Mouse (Mus musculus): Measurements from ENCODE around the gene Pkib.

DNA sequence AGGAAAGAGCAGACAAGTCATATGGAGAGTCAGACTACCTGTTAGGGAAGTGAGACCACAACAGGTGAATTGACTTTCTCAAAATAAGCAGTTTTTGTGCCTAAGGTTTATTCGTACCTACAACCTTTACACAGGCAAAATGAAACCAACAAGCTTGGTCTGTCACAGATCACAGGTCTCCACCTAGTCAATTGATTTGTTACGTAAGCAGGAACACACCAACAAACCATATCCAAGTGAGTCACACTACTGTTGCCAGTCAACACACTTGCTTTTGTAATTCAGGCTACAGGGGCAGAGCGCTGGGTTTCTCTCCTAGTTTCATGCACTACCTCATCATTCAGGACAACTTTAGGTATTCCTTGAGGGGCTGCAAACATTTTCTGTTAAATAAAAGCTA, 28.7 kb downstream of the Pkib start:
- no peak for TF ChIP-seq CTCF (IDR thresholded peaks at IDR 0.05; ENCODE audit: extremely low read depth, insufficient read depth, insufficient read length, insufficient replicate concordance)
- TF ChIP-seq POLR2A (IDR thresholded peaks at IDR 0.05; ENCODE audit: low read depth, low read length): no peak

Data from spleen, adult 2 months (tissue).